Mouse (Mus musculus) hindbrain, postnatal 0 days (tissue): ENCODE measurements around the gene Gm13102. TPM values are rescaled to one million over a fixed set of nuclear protein-coding genes. Genes with fewer than 3 reads are reported as not detected.
"Not testable (repeated sequence)": the region's sequence is repeated elsewhere in the genome, so short reads cannot be mapped to it uniquely, and the experiment has no call there.

ENCODE experiments used
- ATAC-seq: fragments of 200-750 bp; cut with Nextera tagmentation; 2 replicates; pipeline ENCODE4 v1.8.0; 2017; ENCODE audit warnings: mild to moderate bottlenecking, moderate TSS enrichment, moderate library complexity
- DNase-seq: peaks from one replicate; pipeline ENCODE4 v3.0.0-alpha.2; 2015; ENCODE audit warnings: low spot score
- H3K27ac ChIP-seq: fragments of 300-500 bp; sonication (generic); 2 replicates; pipeline ENCODE4 v1.5.1; 2014; ENCODE audit warnings: mild to moderate bottlenecking
- H3K27me3 ChIP-seq: fragments of 300-500 bp; sonication (generic); 2 replicates; pipeline ENCODE4 v1.6.1; 2014; ENCODE audit warnings: low read length, mixed read lengths; ENCODE audit not compliant: insufficient read depth
- H3K36me3 ChIP-seq: fragments of 300-500 bp; sonication (generic); 2 replicates; pipeline ENCODE4 v1.6.1; 2014; ENCODE audit warnings: low read length, mixed read lengths; ENCODE audit not compliant: insufficient read depth
- H3K4me1 ChIP-seq: fragments of 300-500 bp; sonication (generic); 2 replicates; pipeline ENCODE4 v1.6.1; 2014; ENCODE audit warnings: antibody characterized with exemption, low read length, mixed read lengths; ENCODE audit not compliant: insufficient read depth
- H3K4me2 ChIP-seq: fragments of 300-500 bp; sonication (generic); 2 replicates; pipeline ENCODE4 v1.6.1; 2014; ENCODE audit warnings: low read depth, mild to moderate bottlenecking, low read length, moderate library complexity, mixed read lengths
- H3K4me3 ChIP-seq: fragments of 300-500 bp; sonication (generic); 2 replicates; pipeline ENCODE4 v1.5.1; 2014; ENCODE audit warnings: low read length
- H3K9ac ChIP-seq: fragments of 300-500 bp; sonication (generic); replicated peaks from 2 replicates; pipeline ENCODE4 v1.6.1; 2014; ENCODE audit warnings: mild to moderate bottlenecking, low read length, moderate library complexity, mixed read lengths
- H3K9me3 ChIP-seq: fragments of 300-500 bp; sonication (generic); 2 replicates; pipeline ENCODE4 v1.6.1; 2016; ENCODE audit warnings: low read length, mixed read lengths
- WGBS: fragments of 180-500 bp; shearing (Covaris S2); extraction: QIAGEN DNeasy Blood & Tissue Kit; methylation state at CpG from one replicate; pipeline ENCODE4 v1.1.7; 2014; 5-methylcytosine and 5-hydroxymethylcytosine counted together
- polyA plus RNA-seq: library from polyadenylated mRNA; unstranded; fragments of >200 nt; fragmentation: Nextera tagmentation; extraction: Ambion mirVana; gene quantifications from 2 replicates; pipeline ENCODE4 v1.2.1, GENCODE M21; 2015
- total RNA-seq: library from RNA; depleted of rRNA; stranded (reverse); fragments of >200 nt; gene quantifications from 2 replicates; pipeline ENCODE4 v1.2.3, GENCODE M21; 2014; rRNA removed

Gene Gm13102
- total RNA-seq (not detected in 2 replicates), polyA plus RNA-seq (not detected in 2 replicates)

GRCm38 (mm10) chr4:144106174-144106573 is at the start of gene Gm13102:
Gene Gm13102 (plus strand): TSS chr4:144106474.
- not testable (repeated sequence) for H3K27ac ChIP-seq, H3K9me3 ChIP-seq, H3K9ac ChIP-seq, H3K36me3 ChIP-seq, H3K27me3 ChIP-seq, H3K4me2 ChIP-seq, H3K4me1 ChIP-seq, ATAC-seq, DNase-seq, H3K4me3 ChIP-seq
- no CpG with 5 or more reads among the region's 2 CpGs for WGBS

- DNase-seq, H3K27me3 ChIP-seq, H3K9ac ChIP-seq, ATAC-seq, H3K4me3 ChIP-seq, H3K4me1 ChIP-seq, H3K36me3 ChIP-seq, H3K4me2 ChIP-seq, H3K27ac ChIP-seq, H3K9me3 ChIP-seq: not testable (repeated sequence)
- WGBS: 88% methylated on average over 3 of the region's 3 CpGs
Measured at GRCm38 (mm10) chr4:144058826-144059225, 47.4 kb upstream of the Gm13102 start, which contains the start of gene Pramel4. Gene Pramel4 (plus strand): TSS chr4:144059126.

Other genes starting within 250 kb of the Gm13102 start
- not detected in 2 replicates for gene Pramef6, start 206.1 kb upstream of the Gm13102 start, total RNA-seq
- gene Pramef6, start 206.1 kb upstream of the Gm13102 start, polyA plus RNA-seq: not detected in 2 replicates
- not detected in 2 replicates for gene Pramef25, start 155.5 kb upstream of the Gm13102 start, total RNA-seq
- not detected in 2 replicates for gene Pramef25, start 155.5 kb upstream of the Gm13102 start, polyA plus RNA-seq
- gene Gm13101, start 139.5 kb upstream of the Gm13102 start, total RNA-seq: not detected in 2 replicates
- gene Gm13101, start 139.5 kb upstream of the Gm13102 start, polyA plus RNA-seq: not detected in 2 replicates
- gene Pramef17, start 112.1 kb upstream of the Gm13102 start, total RNA-seq: not detected in 2 replicates
- gene Pramef17, start 112.1 kb upstream of the Gm13102 start, polyA plus RNA-seq: not detected in 2 replicates
- not detected in 2 replicates for gene Pramel4, start 47.3 kb upstream of the Gm13102 start, total RNA-seq
- gene Pramel4, start 47.3 kb upstream of the Gm13102 start, polyA plus RNA-seq: not detected in 2 replicates
- not detected in 2 replicates for gene Oog3, start 56.2 kb downstream of the Gm13102 start, total RNA-seq
- not detected in 2 replicates for gene Oog3, start 56.2 kb downstream of the Gm13102 start, polyA plus RNA-seq
- gene Oog2, start 84.2 kb downstream of the Gm13102 start, total RNA-seq: not detected in 2 replicates
- gene Oog2, start 84.2 kb downstream of the Gm13102 start, polyA plus RNA-seq: not detected in 2 replicates
- gene C87977, start 106.8 kb downstream of the Gm13102 start, total RNA-seq: not detected in 2 replicates
- not detected in 2 replicates for gene C87977, start 106.8 kb downstream of the Gm13102 start, polyA plus RNA-seq
- not detected in 2 replicates for gene Pramel5, start 174.0 kb downstream of the Gm13102 start, total RNA-seq
- not detected in 2 replicates for gene Pramel5, start 174.0 kb downstream of the Gm13102 start, polyA plus RNA-seq
- gene Gm13128, start 223.8 kb downstream of the Gm13102 start, total RNA-seq: not detected in 2 replicates
- gene Gm13128, start 223.8 kb downstream of the Gm13102 start, polyA plus RNA-seq: not detected in 2 replicates